Mouse (Mus musculus): ENCODE data around the gene Atg2a.

DNA sequence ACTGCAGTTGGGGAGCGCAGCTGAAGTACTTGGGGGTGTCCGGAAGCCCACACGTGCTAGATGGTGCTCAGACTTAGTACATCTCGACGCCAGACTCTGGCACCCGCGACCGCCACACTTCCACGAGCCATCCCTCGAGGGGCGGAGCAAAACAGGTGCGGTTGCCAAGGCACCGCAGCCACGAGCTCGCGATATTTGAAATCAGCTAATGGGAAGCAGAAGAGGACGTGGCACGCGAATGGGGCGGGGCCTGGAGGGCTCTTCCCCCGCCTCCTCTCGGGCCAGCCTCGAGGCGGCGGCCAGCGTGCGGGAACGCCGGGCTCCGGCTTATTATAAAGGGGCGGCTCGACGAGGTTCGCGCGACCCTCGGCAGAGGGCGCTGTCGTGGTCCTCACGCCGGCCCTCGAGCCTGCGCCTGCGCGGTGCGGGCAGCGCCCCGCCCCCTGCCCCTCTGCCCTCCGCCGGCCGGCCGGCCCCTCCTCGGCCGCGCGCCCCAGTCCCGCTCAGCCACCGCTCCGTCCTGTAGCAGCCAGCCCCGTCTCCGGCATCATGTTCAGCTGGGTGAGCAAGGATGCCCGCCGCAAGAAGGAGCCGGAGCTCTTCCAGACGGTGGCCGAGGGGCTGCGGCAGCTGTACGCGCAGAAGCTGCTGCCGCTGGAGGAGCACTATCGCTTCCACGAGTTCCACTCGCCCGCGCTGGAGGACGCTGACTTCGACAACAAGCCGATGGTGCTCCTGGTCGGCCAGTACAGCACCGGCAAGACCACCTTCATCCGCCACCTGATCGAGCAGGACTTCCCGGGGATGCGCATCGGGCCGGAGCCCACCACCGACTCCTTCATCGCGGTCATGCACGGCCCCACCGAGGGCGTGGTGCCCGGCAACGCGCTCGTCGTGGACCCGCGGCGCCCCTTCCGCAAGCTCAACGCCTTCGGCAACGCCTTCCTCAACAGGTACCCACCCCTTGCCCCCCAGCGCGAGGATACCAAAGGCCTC is 35.3 kb downstream of the Atg2a start, which contains the start of gene Ehd1:
- TF ChIP-seq MAX (IDR thresholded peaks at IDR 0.05; ENCODE audit: low read length), result peak; percentile 95
- peak in 1 of 2 experiments; percentile 78; a peak in 2 of 4 replicates for TF ChIP-seq CTCF (conservative IDR thresholded peaks at IDR 0.05 in 1 of 2, IDR thresholded peaks at IDR 0.05 in 1 of 2; ENCODE audit: low read depth in 2 of 2, low read length in 2 of 2)
- no peak for TF ChIP-seq ZNF384 (IDR thresholded peaks at IDR 0.05; ENCODE audit: low read depth, low read length)
- peak; percentile 82 for TF ChIP-seq POLR2A (IDR thresholded peaks at IDR 0.05; ENCODE audit: low read depth, low read length)
- no peak; the same call in 1 of the 2 replicates for TF ChIP-seq ETS1 (conservative IDR thresholded peaks at IDR 0.05; ENCODE audit: low read depth, low read length)
- no peak for TF ChIP-seq E2F4 (IDR thresholded peaks at IDR 0.05; ENCODE audit: insufficient replicate concordance, low read depth, low read length)
